Mouse (Mus musculus) cerebellum, postnatal 14 days (tissue): ENCODE measurements around the gene Cops7b.
A peak's percentile ranks its signal among the peaks of the same experiment; 100 is the strongest.
"Not testable (repeated sequence)": the region's sequence is repeated elsewhere in the genome, so short reads cannot be mapped to it uniquely, and the experiment has no call there.

Source experiments
- DNase-seq, 2 experiments: peaks; one replicate each; pipeline ENCODE4 v3.0.0; 2021; ENCODE audit warnings: mixed read lengths in 2 of 2

The Cops7b gene

GRCm38 (mm10) chr1:86582451-86583096 lies at the start of gene Cops7b, which contains the start of gene Pde6d:
Gene Cops7b (plus strand): TSS chr1:86582904.
Gene Pde6d (minus strand): TSS chr1:86582629.
- peak; percentile 97 for DNase-seq

GRCm38 (mm10) chr1:86533411-86534130 lies 49.1 kb upstream of the Cops7b start:
- peak in 1 of 2 experiments; percentile 16 for DNase-seq

GRCm38 (mm10) chr1:86538383-86538782 lies 44.3 kb upstream of the Cops7b start:
- DNase-seq, result peak; percentile 27 to 57

GRCm38 (mm10) chr1:86539583-86539982 lies 43.1 kb upstream of the Cops7b start:
- DNase-seq, result not testable (repeated sequence)

- no peak for DNase-seq
These were observed 40.1 kb upstream of the Cops7b start for GRCm38 (mm10) chr1:86542584-86542983.

GRCm38 (mm10) chr1:86546797-86547196 lies 35.9 kb upstream of the Cops7b start:
- no peak for DNase-seq

GRCm38 (mm10) chr1:86551299-86551698 lies 31.4 kb upstream of the Cops7b start:
- no peak for DNase-seq

- no peak for DNase-seq
These were observed 30.8 kb upstream of the Cops7b start for GRCm38 (mm10) chr1:86551877-86552276.

- no peak for DNase-seq
These were observed 27.0 kb upstream of the Cops7b start for GRCm38 (mm10) chr1:86555665-86556064.

- no peak for DNase-seq
These were observed 24.8 kb upstream of the Cops7b start for GRCm38 (mm10) chr1:86557872-86558271.

GRCm38 (mm10) chr1:86559232-86559631 lies 23.5 kb upstream of the Cops7b start:
- DNase-seq, result no peak

- DNase-seq, result no peak
These were observed 20.0 kb upstream of the Cops7b start for GRCm38 (mm10) chr1:86562663-86563062.

GRCm38 (mm10) chr1:86568409-86568808 lies 14.3 kb upstream of the Cops7b start:
- DNase-seq, result no peak

- no peak for DNase-seq
These were observed 13.3 kb upstream of the Cops7b start for GRCm38 (mm10) chr1:86569292-86569860.

- DNase-seq, result no peak
These were observed 11.3 kb upstream of the Cops7b start for GRCm38 (mm10) chr1:86571381-86571780.

- DNase-seq, result no peak
These were observed 10.8 kb upstream of the Cops7b start for GRCm38 (mm10) chr1:86571941-86572340.

- DNase-seq, result no peak
These were observed 2.3 kb upstream of the Cops7b start for GRCm38 (mm10) chr1:86580426-86580825.

- peak; percentile 50 to 70 for DNase-seq
These were observed 833 bp upstream of the Cops7b start for GRCm38 (mm10) chr1:86581692-86582450.

GRCm38 (mm10) chr1:86583709-86584108 lies 1.0 kb downstream of the Cops7b start:
- no peak for DNase-seq

GRCm38 (mm10) chr1:86586992-86587391 lies 4.3 kb downstream of the Cops7b start:
- DNase-seq, result peak; percentile 91 to 92

GRCm38 (mm10) chr1:86594539-86594938 lies 11.8 kb downstream of the Cops7b start:
- no peak for DNase-seq

GRCm38 (mm10) chr1:86595315-86595714 lies 12.6 kb downstream of the Cops7b start:
- DNase-seq, result no peak

GRCm38 (mm10) chr1:86596512-86596911 lies 13.8 kb downstream of the Cops7b start:
- DNase-seq, result no peak
